In genomic region chr5:131803609-131804008, GRCm38 (mm10) we compare ENCODE assay signal across 26 mouse cellular contexts.
DNase-seq lines count a peak whose midpoint lies in the region; ATAC-seq and TF ChIP-seq lines count a peak whose summit lies in the region.
"Had no signal": no experiment of that assay in that cellular context is flagged by ENCODE, and none has a peak within 500 bp of the region (broad histone marks: within the 10 kb centered on the region; RNA-seq: fewer than 3 reads in every experiment).

No protein-coding gene starts in this region.

- peak; percentile 56 for ATAC-seq in forebrain, postnatal 0 days
- no peak for ATAC-seq in forebrain, embryonic 11.5 days (replicated peaks; ENCODE audit: low FRiP score)
- no peak for ATAC-seq in hindbrain, embryonic 14.5 days (ENCODE audit: low FRiP score)
- ATAC-seq: intestine, embryonic 15.5 days; Patski had no signal

- WGBS in forebrain, postnatal 0 days, result 64% methylated on average over 10 of the region's 10 CpGs
- 91% methylated on average over 10 of the region's 10 CpGs for WGBS in forebrain, embryonic 11.5 days
- 58% methylated on average over 10 of the region's 10 CpGs for WGBS in hindbrain, embryonic 14.5 days
- WGBS in hindbrain, embryonic 10.5 days, result 84% methylated on average over 10 of the region's 10 CpGs

- H3K9ac ChIP-seq in forebrain, postnatal 0 days, result no peak overlapping the region
- H3K9ac ChIP-seq in forebrain, embryonic 11.5 days (ENCODE audit: low read length), result no peak overlapping the region
- H3K9ac ChIP-seq in hindbrain, embryonic 14.5 days, result no peak overlapping the region
- H3K9ac ChIP-seq: hindbrain, embryonic 15.5 days; intestine, embryonic 15.5 days; liver, embryonic 15.5 days had no signal

- no peak overlapping the region for H3K4me3 ChIP-seq in forebrain, postnatal 0 days (ENCODE audit: low read depth, low read length)
- H3K4me3 ChIP-seq in forebrain, embryonic 11.5 days (ENCODE audit: low read depth, low read length), result no peak overlapping the region
- H3K4me3 ChIP-seq in hindbrain, embryonic 14.5 days (replicated peaks; ENCODE audit: low read length), result no peak overlapping the region
- H3K4me3 ChIP-seq in hindbrain, embryonic 10.5 days, result no peak overlapping the region
- H3K4me3 ChIP-seq: heart, adult 2 months; hindbrain, embryonic 15.5 days; intestine, embryonic 15.5 days; limb, embryonic 10.5 days; liver, embryonic 15.5 days had no signal

- no peak overlapping the region for H3K27ac ChIP-seq in forebrain, postnatal 0 days (ENCODE audit: low read depth, low read length)
- no peak overlapping the region for H3K27ac ChIP-seq in forebrain, embryonic 11.5 days (ENCODE audit: low read depth, low read length)
- peak overlapping the region; percentile 34; the same call in 1 of the 2 replicates for H3K27ac ChIP-seq in hindbrain, embryonic 14.5 days
- H3K27ac ChIP-seq in hindbrain, embryonic 10.5 days, result no peak overlapping the region
- H3K27ac ChIP-seq: heart, adult 2 months; intestine, embryonic 15.5 days; limb, embryonic 10.5 days; liver, embryonic 15.5 days had no signal

- TF ChIP-seq CTCF in forebrain, postnatal 0 days (IDR thresholded peaks at IDR 0.05; ENCODE audit: low read depth), result no peak

- H3K9me3 ChIP-seq in forebrain, postnatal 0 days (ENCODE audit: low read length), result no peaks in the 10 kb centered on the region
- H3K9me3 ChIP-seq in forebrain, embryonic 11.5 days (ENCODE audit: control insufficient read depth, low read length), result no peaks in the 10 kb centered on the region
- no peaks in the 10 kb centered on the region; the same call in 1 of the 2 replicates for H3K9me3 ChIP-seq in hindbrain, embryonic 14.5 days (ENCODE audit: control insufficient read depth, low read length)
- H3K9me3 ChIP-seq in hindbrain, embryonic 10.5 days, result no peaks in the 10 kb centered on the region
- H3K9me3 ChIP-seq: hindbrain, embryonic 15.5 days; intestine, embryonic 15.5 days; limb, embryonic 10.5 days; liver, embryonic 15.5 days had no signal

- H3K36me3 ChIP-seq in forebrain, postnatal 0 days (ENCODE audit: insufficient read depth), result no peaks in the 10 kb centered on the region
- no peaks in the 10 kb centered on the region for H3K36me3 ChIP-seq in forebrain, embryonic 11.5 days (ENCODE audit: control insufficient read depth, insufficient read depth, low read length)
- H3K36me3 ChIP-seq in hindbrain, embryonic 14.5 days (replicated peaks; ENCODE audit: control insufficient read depth, insufficient read depth), result no peaks in the 10 kb centered on the region
- no peaks in the 10 kb centered on the region for H3K36me3 ChIP-seq in hindbrain, embryonic 10.5 days
- H3K36me3 ChIP-seq: G1E; hindbrain, embryonic 15.5 days; intestine, embryonic 15.5 days; limb, embryonic 10.5 days; liver, embryonic 15.5 days had no signal

- DNase-seq in forebrain, postnatal 0 days, result no peak
- DNase-seq in forebrain, embryonic 11.5 days (ENCODE audit: low spot score), result no peak
- no peak for DNase-seq in hindbrain, embryonic 14.5 days (ENCODE audit: low spot score)
- DNase-seq in hindbrain, embryonic 10.5 days (ENCODE audit: low spot score), result no peak
- peak; percentile 39 for DNase-seq in lung, postnatal 36 days
- DNase-seq in lung, postnatal 14 days, result no peak
- no peak for DNase-seq in ovary, postnatal 36 days (ENCODE audit: low spot score)
- DNase-seq: adrenal gland, postnatal 36 days; B cell, adult 2 months; cerebellum, adult 11 months; cerebellum, adult 9-11 months; gastrocnemius, postnatal 25 days; heart, adult 2 months; kidney, adult 8-10 months; kidney, postnatal 10 days; liver; right cerebral cortex, postnatal 4 days; thymus, postnatal 14 days had no signal

- H3K27me3 ChIP-seq in forebrain, postnatal 0 days (ENCODE audit: insufficient read depth, low read length), result no peaks in the 10 kb centered on the region
- no peaks in the 10 kb centered on the region for H3K27me3 ChIP-seq in forebrain, embryonic 11.5 days (ENCODE audit: control insufficient read depth, insufficient read depth, low read length)
- H3K27me3 ChIP-seq in hindbrain, embryonic 14.5 days (ENCODE audit: control insufficient read depth, insufficient read depth, low read length), result no peaks in the 10 kb centered on the region
- H3K27me3 ChIP-seq in hindbrain, embryonic 10.5 days (ENCODE audit: insufficient read depth, poor library complexity, severe bottlenecking), result peaks cover 28% of the 10 kb centered on the region
- H3K27me3 ChIP-seq: CH12.LX; hindbrain, embryonic 15.5 days; intestine, embryonic 15.5 days; liver, embryonic 15.5 days; Patski had no signal

- H3K4me1 ChIP-seq in forebrain, postnatal 0 days (ENCODE audit: insufficient read depth), result peaks cover 24% of the 10 kb centered on the region
- H3K4me1 ChIP-seq in forebrain, embryonic 11.5 days (replicated peaks; ENCODE audit: control insufficient read depth, insufficient read depth, low read length), result peaks cover 7% of the 10 kb centered on the region; the same call in 1 of the 2 replicates
- H3K4me1 ChIP-seq in hindbrain, embryonic 14.5 days (replicated peaks; ENCODE audit: control insufficient read depth, insufficient read depth, low read length), result peaks cover 34% of the 10 kb centered on the region
- H3K4me1 ChIP-seq in hindbrain, embryonic 10.5 days (replicated peaks), result peaks cover 21% of the 10 kb centered on the region
- H3K4me1 ChIP-seq: intestine, embryonic 15.5 days; liver, embryonic 15.5 days had no signal

- H3K4me2 ChIP-seq in forebrain, postnatal 0 days (ENCODE audit: low read depth), result no peak overlapping the region
- no peak overlapping the region for H3K4me2 ChIP-seq in forebrain, embryonic 11.5 days (ENCODE audit: low read depth, low read length, severe bottlenecking)
- H3K4me2 ChIP-seq in hindbrain, embryonic 14.5 days (replicated peaks), result no peak overlapping the region
- H3K4me2 ChIP-seq: hindbrain, embryonic 15.5 days; intestine, embryonic 15.5 days; liver, embryonic 15.5 days; midbrain, embryonic 11.5 days had no signal
